Mouse (Mus musculus) gastrocnemius, postnatal 36 days (tissue): ENCODE results near the gene Eri3. TPM values are rescaled to one million over a fixed set of nuclear protein-coding genes. Genes with fewer than 3 reads are reported as not detected.

ENCODE experiments used
- DNase-seq, 2 experiments: peaks; one replicate each; pipeline ENCODE4 v3.0.0; 2022
- intact Hi-C: fragments of 180-260 bp; cut with DNase I; formaldehyde crosslinking; loops from one replicate; pipeline ENCODE4 v1.15.1; 2025
- total RNA-seq, 2 experiments: library from RNA; stranded (reverse); gene quantifications; 2 replicates each; pipeline ENCODE4 v1.2.3; 2021

Gene Eri3
- total RNA-seq, 2 experiments from 2014 or later = 78.4 to 92.3 TPM

DNA sequence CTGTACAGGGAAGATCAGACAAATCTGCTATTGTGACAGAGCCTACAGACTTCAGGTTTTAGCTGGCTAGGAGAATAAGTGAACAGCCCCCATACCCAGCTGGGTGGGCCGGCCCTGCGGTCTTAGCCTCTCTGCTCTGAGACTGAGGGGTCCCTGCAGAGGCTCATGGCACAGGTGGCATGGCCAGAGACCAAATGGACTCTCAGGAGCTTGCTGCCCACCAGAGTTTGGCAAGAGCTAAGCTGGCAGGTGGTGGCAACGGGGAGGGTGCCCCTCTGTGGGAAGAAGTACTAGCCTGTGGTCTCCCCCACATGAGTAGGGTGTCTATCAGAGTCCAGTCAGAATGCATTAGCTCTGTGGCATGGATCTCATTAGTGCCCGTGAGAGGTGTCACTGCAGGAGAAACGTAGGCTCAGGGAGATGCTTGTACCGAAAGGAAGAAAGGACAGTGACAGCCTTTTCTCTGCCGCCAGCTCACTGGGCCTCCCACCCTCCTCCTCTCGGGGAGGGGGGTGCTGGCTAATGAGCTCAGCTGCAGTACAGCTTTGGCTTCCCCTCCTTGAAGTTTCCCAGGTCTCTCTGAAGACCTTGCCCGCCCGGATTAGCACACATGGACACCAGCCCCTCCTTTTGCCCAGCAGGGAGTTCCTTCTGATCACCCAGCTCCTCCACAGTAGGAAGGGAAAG, 104.0 kb downstream of the Eri3 start:
- intact Hi-C loops = no loop called here
- DNase-seq = no peak

DNA sequence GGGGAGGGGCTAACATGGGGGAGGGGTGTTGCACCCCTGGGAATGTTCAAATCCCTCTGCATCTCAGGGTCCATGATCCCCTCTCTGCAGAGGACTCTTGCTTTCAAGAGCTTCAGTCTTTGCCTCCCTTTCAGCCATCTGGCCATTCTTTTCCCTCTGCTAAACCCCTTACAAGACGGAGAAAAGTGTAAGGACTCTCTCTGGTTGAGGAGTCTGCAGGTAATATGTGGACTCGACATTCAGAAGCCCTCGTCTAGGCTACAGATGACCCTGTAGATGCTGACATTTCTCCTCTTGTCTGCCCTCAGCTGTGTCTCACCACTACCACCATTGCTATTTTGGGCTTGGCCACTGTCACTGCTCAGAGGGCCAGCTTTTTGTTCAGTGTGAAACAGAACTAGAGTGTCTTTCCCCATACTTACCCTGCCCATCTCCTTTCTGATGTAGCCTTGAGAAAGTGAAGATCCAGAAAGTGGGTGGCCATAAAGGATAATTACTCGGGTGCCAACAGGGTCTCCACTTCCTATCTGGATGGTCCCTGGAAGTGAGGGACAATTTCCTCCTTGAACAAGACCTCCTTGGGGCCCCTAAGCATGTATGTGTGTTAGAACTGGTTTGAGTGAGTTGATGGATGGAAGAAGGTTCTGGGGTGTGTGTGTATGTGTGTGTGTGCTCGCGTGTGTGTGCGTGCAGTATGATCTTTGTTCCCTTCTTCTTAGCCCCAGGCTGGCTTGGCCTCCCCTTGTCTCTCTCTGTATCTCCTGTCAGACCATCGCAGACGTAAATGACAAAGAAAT, 104.7 kb downstream of the Eri3 start:
- intact Hi-C loops = no loop called here
- DNase-seq = no peak

DNA sequence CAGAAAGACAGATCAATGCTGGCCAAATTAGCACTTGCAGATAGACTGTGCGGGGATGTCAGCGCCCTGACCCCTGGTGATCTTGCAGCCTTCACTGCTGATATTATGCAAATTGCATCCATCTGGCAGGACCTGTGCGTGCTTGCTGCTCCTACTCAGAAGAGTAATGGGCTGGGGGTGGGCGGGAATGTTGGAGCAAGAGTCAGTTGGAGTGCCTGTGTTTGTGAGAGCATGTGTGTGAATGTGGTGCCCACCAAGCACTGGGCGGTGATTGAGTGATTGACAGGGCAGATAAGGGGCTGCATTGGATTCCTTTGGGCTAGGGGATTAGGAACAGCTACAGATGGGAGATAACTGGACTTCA, 105.3 kb downstream of the Eri3 start:
- no peak for DNase-seq
- intact Hi-C loops = no loop called here

DNA sequence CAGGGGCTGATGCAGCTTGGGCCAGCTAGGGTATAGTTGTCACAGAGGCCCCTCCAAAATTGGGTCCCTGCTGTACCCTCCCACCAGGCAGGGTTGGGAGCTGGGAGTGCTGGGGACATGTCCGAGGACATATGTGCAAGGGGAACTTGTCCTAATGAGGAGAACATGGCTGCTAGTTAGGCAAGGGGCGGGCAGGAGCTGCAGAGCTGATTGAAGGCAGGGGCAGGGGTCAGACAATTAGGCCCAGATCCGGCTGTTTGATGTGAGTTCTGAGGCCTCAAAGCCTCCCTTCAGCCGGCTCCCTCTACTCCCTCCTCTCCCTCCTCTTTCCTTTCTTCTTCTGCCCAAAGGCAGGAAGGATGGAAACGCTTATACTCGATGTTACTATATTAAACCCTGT, 106.8 kb downstream of the Eri3 start:
- intact Hi-C loops = no loop called here
- DNase-seq = no peak

DNA sequence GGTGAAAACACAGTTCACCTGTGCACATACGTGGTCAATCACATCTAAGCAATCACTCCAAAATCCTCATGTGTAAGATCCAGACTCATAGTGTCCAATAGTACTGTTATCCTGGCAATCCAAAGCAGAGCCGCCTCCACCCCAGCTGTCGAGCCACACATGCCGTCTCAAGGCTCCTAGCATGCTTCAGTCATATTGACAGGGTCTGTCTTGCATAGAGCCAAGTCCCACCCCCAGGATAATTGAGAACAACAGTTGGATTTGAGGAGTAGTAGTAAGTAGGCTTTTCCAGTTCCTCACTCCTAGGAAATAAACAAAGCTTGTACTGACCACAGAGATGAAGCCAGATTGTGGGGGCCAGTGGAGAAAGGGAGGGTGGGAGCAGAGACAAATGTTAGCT, 107.5 kb downstream of the Eri3 start:
- intact Hi-C loops = no loop called here
- no peak for DNase-seq

DNA sequence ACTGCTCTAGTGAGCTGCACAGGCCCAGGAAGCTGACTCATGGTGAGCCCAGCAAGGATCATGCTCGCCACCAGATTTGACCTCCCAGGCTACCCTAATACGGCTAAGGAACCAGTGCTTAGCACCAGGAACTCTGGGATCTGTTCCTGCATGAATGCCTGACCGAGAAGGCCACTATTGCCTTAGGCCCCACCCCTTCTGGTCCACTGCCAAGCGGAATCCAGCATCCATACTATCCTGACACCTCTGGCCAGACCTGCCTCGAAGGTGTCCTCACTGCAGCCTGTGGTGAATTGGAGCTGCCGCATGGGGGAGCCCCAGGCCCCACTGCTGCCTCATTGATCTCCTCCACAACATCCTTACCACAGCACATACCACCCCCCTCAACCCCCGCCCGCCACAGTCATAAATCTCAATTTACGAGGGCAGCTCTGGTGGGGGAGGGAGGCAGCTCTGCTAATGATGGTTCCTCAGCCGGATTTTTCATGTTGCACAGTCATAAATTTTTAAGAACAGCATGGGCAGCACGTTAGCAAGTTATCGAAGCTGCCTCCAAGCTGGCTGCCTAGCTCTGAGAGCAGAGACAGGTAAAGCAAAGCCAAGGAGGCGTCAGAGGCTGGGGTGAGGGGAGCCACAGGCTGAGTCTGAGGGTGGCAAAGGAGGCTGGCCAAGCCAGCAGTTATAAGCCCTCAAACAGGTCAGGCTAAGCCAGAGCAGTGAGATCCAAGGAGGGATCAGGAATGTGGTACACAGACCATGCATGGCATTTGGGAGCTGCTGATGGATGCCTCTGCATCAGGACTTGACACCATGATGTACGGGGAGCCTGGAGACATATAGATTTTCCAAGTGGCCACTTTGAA, 108.6 kb downstream of the Eri3 start:
- no peak for DNase-seq
- intact Hi-C loops = no loop called here

DNA sequence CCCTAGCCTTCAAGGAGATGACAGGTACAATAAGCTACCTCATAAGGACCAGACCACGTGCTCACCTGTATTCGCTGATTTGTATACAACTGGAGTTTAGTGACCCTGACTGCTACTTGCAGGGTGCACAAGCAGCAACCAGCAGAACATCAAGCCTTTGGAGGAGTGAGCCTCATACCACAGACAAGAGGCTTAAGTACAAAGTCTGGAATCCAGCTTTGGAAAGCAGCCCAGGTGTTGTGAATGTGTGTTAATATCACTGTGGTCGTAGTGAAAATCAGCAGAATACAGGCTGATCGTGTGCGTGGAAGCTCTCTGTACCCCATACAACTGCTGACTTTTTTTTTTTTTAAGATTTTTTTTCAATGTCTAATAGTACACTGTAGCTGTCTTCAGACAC, 109.8 kb downstream of the Eri3 start:
- no peak for DNase-seq
- intact Hi-C loops = no loop called here

DNA sequence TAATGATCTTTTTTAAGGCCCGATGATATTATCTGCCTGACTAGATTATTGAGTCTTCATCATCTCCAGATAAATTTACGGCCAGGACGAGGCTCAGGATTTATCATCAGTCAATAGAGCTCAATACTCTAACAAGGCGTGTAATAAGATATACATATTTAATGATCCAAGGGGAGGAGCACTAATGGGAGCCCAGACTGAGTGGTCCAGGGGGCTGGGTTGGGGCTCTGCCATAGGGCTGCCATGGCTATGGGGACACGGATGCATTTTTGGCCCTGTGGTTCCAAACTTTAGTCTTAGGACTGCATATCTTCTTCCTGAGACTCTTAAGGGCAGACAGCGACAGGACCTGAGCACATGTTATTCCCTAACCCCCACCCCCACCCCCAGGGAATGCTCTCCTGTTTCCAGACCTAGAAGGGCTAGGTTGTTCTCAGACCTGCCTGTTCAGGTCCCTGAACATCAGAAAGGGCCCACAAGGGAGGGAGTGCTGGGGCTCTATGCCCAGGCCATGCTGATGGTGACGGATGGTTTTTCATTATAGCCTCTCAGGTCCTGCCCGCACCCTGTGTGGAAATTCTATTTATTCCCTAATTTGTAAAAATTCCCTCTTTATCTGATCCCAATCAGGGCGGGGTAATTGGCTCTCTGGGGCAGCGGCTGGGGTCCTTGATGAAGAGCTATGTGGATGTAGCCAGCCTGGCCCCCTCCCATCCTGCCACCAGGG, 114.4 kb downstream of the Eri3 start:
- intact Hi-C loops = no loop called here
- DNase-seq = no peak

DNA sequence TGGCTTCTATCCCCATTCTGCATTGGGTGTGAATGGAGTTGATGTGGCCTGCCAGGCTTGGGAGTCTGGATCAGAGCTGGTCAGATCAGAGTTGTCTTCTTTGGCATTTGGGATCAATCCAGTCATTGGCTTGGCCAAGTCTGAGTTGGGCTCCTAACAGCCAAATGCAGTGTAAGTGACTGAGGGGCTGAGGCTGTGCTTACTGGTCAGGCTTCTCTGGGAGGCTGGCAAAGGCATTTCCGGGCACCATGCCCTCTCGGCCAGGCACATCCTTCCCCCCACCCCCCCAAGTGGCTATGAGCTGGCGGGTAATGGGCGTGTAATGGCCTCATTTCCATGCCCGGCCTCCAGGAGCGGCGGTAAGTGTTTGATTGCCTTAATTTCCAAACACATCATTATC, 115.4 kb downstream of the Eri3 start:
- peak; percentile 43 to 66 for DNase-seq

DNA sequence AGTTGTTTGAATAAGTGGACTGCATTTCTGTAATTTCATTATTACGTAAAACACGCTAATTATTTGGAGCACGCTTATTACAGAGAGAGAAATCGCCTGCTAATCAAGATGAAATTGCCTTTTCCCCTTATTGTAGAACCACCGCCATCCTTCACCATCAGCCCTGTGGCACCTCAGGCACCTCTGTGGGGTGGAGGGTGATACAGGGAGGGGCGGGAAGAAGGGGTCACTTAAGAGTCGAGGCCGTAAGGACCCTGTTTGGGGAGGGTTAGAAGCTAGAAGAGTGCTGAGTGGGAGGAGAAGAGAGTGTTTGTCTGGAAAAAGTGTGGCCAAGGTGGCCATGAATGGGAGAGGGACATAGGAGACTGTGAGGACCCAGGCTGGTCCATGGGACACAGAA, 115.9 kb downstream of the Eri3 start:
- intact Hi-C loops = no loop called here
- no peak for DNase-seq

More for the DNA sequence above, 115.4 kb downstream of the Eri3 start:
- intact Hi-C loops = no loop called here

DNA sequence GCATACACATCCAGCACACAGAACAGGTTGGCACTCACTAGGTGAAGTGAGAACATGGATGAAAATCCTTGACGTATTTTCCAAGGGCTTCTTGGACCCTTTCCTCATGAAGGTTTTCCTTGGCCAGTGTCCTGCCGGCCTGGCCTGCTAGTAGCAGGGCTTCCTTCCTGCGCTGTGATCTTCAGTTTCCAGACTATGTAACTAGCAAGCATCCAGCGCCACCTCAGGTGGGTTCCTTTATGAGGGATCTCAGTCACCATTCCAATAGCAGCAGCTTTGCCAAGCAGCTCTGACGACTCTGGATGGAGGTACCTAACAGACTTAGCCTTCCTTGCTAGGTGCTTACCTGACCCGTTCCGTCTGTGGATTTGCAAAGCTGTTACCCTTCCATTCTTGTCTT, 119.7 kb downstream of the Eri3 start:
- DNase-seq = no peak
- intact Hi-C loops = loop anchor here (10.0 kb wide), 3 partner anchors 115 to 395 kb away; partner anchors contain the start of gene Eri3

DNA sequence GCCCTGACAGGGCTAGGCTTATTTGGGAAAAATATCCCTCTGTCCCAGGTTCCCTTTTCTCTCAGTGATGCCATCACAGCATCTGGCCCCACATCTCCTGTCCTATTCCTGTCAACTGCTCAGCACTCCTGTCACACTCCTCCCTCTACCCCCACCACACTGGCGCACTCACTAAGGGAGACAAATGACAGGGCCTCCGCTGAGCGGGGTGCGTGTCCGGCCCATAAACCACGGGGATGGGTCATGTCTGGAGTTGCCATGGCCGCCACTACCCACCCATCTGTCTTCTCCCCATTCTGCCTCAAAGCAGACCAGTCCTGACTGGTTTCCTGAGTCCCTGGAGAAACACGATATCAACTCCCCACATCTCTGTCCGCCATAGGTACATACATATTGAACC, 121.9 kb downstream of the Eri3 start:
- intact Hi-C loops = loop anchor here (10.0 kb wide), 3 partner anchors 117 to 397 kb away; partner anchors contain the start of gene Eri3
- DNase-seq = no peak

DNA sequence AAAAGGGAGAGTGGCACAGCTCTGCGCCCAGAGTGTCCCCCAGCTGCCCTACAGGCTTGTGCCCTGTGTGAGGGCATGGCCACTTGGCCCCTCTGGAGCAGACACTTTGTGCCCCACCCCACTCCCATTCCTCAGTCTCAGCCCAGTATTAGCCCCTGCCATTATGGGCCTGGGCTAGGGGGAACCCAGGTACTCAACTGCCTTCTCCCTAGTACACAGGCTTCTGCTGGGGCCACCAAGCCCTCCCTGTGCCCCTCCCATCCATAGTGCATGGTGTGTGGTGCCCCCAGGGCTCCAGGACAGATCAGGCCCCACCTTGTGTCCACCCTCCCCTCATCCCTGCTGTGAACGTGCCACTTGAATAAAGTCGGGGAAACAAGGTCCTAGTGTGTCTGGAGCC, 123.7 kb downstream of the Eri3 start:
- intact Hi-C loops = loop anchor here (10.0 kb wide), 3 partner anchors 119 to 399 kb away; partner anchors contain the start of gene Eri3
- DNase-seq = no peak

DNA sequence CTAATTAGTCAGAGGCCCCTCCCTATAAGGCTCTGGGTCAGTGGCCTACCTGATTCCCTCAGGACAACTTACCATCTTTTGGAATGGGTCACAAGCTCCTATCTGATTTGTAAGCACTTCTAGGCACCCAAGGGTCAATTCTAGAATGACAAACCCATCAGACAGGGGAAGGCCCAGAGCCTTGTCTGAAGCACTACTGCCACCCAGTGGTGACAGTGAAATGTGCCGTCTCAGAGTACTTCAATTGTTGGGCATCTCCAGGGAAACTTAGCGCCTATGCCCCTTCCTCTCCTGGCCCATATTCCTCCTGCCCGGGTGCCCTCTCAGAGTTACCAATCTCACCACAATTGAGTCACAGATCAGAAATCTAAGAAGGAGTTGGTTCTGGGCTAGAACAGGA, 126.7 kb downstream of the Eri3 start:
- intact Hi-C loops = loop anchor here (10.0 kb wide), 3 partner anchors 122 to 402 kb away; partner anchors contain the start of gene Eri3
- peak; percentile 65 to 69 for DNase-seq

DNA sequence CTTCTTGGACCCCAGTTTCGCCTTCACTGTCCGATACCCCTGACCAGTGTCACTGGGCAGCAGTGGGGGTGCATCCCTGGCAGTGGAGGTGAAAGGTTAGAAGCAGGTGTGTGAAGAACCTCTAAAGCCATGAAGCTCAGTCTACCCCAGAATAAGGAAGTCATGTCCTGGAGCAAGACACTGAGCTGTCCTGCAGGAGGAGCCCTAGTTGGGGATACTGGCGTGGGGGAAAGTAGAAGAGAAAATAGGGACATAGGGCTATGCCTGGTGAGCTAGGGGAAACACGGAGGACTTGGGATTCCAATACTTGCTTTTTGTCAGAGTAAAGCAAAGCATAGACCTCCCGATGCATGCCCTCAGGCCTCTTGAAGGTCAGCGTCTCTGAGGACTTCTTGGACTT, 130.8 kb downstream of the Eri3 start:
- DNase-seq = no peak
- intact Hi-C loops = no loop called here

DNA sequence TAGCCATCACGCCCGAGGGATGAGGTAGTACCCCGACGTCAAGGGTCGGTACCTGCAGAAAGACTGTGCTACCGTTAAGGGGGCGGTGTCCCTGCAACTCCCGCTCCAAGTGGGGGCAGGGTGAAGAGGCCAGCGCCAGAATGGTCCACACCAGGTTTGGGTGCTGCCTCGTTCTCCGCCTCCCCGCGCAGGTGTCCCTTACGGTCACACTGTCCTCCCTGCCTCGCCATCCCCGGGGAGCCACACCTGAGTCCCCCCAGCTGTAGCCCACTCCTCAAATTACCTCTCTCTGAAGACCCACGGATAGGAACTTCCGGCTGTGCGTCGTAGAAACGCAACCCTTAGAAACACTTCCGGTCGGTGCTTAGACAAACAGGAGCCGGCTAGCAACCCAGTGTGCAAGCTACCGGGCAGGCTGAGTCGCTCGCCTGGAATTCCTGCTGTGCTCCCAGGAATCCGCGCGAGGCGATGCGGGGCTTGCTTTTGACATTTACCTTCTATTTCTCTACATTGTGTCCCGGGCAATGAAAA, 131.8 kb downstream of the Eri3 start, which contains the start of gene Dmap1:
Gene Dmap1, minus strand, starts transcription at position 343 of the 531 bp plus-strand sequence.
- DNase-seq = peak; percentile 63 to 84
- intact Hi-C loops = no loop called here

DNA sequence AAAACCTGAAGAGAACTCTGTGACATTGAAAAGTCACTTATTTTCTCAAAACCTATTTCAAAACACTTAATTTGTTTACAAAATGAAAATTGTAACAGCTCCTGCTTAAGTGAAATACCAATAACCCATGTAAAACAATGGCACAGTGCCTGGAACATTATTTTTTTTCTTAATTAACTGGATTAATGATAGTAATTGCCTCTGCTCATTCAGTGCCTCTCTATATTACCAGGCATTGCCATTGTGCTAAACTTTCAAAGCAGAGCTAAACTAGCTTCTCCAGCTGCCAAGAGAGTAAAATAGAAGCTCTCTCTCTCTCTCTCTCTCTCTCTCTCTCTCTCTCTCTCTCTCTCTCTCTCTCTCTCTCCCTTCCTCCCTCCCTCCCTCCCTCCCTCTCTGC, 132.3 kb downstream of the Eri3 start:
- no peak for DNase-seq
- intact Hi-C loops = no loop called here

DNA sequence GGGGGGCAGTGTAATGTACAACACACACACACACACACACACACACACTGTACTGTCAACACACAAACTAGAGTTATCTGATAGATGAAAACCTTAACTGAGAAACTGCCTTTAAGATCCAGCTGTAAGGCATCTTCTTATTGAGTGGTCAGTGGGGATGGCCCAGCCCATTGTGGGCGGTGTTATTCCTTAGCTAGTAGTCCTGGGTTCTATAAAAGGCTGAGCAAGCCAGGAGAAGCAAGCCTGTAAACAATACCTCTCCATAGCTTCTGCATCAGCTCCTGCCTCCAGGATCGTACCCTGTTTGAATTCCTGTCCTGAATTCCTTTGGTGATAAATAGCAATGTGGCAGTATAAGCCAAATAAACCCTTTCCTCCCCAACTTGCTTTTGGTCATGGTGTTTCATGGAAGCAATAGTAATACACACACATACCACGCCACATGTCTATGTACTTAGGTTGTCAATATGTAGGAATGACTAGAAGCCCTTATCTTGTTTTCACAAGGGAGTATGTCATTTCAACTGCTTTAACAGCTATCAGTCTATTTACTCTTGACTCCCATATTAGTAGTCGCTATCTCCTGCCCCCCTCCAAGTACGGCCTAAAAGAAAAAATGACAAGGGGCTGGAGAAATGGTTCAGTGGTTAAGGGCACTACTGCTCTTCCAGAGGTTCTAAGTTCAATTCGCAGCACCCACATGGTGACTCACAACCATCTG, 133.0 kb downstream of the Eri3 start:
- no peak for DNase-seq
- intact Hi-C loops = no loop called here

DNA sequence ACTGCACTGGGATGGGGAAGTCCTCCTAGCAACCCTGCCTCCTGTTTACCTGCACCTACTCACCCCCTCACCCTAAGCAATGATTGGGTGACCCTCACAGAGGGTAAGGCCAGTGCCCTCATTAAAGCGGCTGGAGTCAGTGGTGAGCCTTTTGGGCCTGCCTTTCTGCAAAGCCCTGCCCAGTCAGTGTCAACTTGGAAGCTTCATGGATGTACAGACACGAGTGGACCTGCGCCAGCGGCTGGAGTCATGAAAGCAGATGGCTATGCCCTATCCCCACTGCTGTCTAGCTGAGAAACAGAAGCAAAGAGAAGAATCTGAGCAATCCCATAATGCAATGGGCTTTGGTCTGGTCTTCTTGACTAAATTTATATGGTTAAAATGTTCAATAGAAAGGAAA, 136.2 kb downstream of the Eri3 start:
- intact Hi-C loops = no loop called here
- no peak for DNase-seq
